Mouse (Mus musculus) E14TG2a.4 (cell line): ENCODE measurements at regions not wholly inside any gene's neighbourhood (a gene's known extent, or its start where the extent isn't known, plus 50 kb on each side); places are given as distances from the start of the nearest gene placed in this dataset.
"Not testable (repeated sequence)": the region's sequence is repeated elsewhere in the genome, so short reads cannot be mapped to it uniquely, and the experiment has no call there.

Experiments used
- H3K27me3 ChIP-seq: 2 replicates; pipeline ENCODE4 v1.6.1; 2014; ENCODE audit warnings: low read length, control low read depth; ENCODE audit not compliant: insufficient read depth
- H3K36me3 ChIP-seq: 2 replicates; pipeline ENCODE4 v1.6.1; 2014; ENCODE audit warnings: low read length, control low read depth; ENCODE audit not compliant: insufficient read depth
- H3K4me1 ChIP-seq: replicated peaks from 2 replicates; pipeline ENCODE4 v1.6.1; 2014; ENCODE audit warnings: low read depth, low read length, control low read depth
- H3K4me3 ChIP-seq: replicated peaks from 2 replicates; pipeline ENCODE4 v1.5.1; 2014; ENCODE audit warnings: mild to moderate bottlenecking, low read length
- H3K9me3 ChIP-seq: 2 replicates; pipeline ENCODE4 v1.6.1; 2014; ENCODE audit warnings: low read length, control low read depth
- CTCF ChIP-seq: conservative IDR thresholded peaks from 2 replicates; pipeline ENCODE4 v1.5.1; 2014; ENCODE audit warnings: low read length
- NANOG ChIP-seq: IDR thresholded peaks from 2 replicates; pipeline ENCODE4 v1.6.1; 2014; ENCODE audit warnings: borderline replicate concordance, low read length, mixed read lengths
- POU5F1 ChIP-seq: IDR thresholded peaks from 2 replicates; pipeline ENCODE4 v1.6.1; 2014; ENCODE audit warnings: low read length, borderline replicate concordance

- not testable (repeated sequence) for H3K27me3 ChIP-seq, H3K4me3 ChIP-seq, H3K9me3 ChIP-seq, H3K36me3 ChIP-seq
- TF ChIP-seq POU5F1 (peak; percentile 19; the same call in 1 of the 2 replicates), NANOG (peak; percentile 81)
- H3K4me1 ChIP-seq, result peaks cover 53% of the 10 kb centered on the region
These were observed 212.5 kb upstream of the Fbxl4 start for GRCm38 (mm10) chr4:22144834-22145233.

DNA sequence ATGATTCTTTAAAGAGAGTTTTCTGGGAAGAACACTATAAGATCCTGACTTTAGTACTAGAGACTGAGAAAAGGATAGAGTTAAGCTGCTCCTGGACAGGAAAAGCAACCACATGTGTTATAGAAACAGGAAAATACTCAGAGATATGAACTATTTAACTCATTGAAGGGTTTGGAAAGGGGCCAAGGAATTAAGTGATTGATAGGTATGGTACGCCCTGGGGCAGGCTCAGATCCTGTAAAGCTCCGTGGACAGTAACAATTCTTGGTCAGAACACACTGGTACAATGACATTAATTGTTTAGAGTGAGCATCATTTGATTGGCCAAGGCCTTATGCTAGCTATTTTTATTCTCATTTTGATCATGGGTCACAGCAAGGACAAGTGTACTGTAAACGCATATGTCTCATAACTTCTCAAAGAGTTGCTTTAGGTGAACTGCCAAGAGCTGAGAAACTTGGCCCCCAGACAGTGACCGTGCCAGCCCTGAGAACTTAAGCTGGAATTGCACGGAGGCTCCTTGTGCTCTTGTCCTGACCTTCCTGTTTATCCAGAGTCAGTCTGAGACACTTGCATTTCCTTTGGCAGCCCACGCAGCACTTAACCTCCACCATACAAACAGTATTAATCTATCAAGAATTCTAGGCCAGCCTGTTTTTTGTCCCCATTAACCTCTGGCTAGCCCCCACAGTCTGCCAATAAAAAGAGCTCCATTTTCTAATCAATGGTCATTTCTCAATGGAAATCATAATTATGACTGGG lies 210.5 kb upstream of the Fbxl4 start:
- TF ChIP-seq CTCF (no peak), POU5F1 (no peak), NANOG (no peak)
- peaks cover 56% of the 10 kb centered on the region for H3K4me1 ChIP-seq
- no peaks in the 10 kb centered on the region for H3K27me3 ChIP-seq
- no peaks in the 10 kb centered on the region for H3K9me3 ChIP-seq
- H3K36me3 ChIP-seq, result no peaks in the 10 kb centered on the region
- H3K4me3 ChIP-seq, result no peak overlapping the region

GRCm38 (mm10) chr4:22151899-22152493 lies 205.3 kb upstream of the Fbxl4 start:
- H3K36me3 ChIP-seq, result no peaks in the 10 kb centered on the region
- TF ChIP-seq CTCF, result no peak
- no peak for TF ChIP-seq POU5F1
- TF ChIP-seq NANOG, result no peak

GRCm38 (mm10) chr4:22152971-22153544 lies 204.3 kb upstream of the Fbxl4 start:
- no peak overlapping the region for H3K4me3 ChIP-seq
- no peaks in the 10 kb centered on the region for H3K9me3 ChIP-seq
- H3K36me3 ChIP-seq, result no peaks in the 10 kb centered on the region
- TF ChIP-seq POU5F1 (no peak), CTCF (no peak), NANOG (no peak)
- peaks cover 10% of the 10 kb centered on the region for H3K27me3 ChIP-seq
- peaks cover 12% of the 10 kb centered on the region for H3K4me1 ChIP-seq

More at GRCm38 (mm10) chr4:22151899-22152493, 205.3 kb upstream of the Fbxl4 start:
- Histone ChIP-seq H3K4me1 (peaks cover 22% of the 10 kb centered on the region), H3K27me3 (peaks cover 10% of the 10 kb centered on the region), H3K9me3 (no peaks in the 10 kb centered on the region), H3K4me3 (no peak overlapping the region)

DNA sequence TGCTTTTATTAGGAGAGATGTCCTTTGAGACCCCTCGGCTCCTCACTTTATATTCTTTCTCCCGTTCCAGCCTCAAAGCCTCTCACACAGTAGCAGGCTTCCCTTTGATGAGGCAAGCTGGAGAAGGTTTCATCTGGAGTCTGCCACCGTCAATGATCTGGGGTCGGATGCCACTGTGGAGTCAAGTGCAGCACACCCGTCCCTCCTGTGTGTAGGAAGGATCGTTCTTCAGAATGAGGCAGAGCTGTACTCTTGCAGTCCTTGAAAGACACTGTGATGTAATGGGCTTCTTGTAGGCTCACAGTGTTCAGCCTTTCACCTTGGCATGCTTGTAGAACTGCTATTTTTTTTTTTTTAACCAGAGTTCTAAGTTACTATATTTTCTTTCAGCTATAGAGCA lies 203.7 kb upstream of the Fbxl4 start:
- Histone ChIP-seq H3K4me1 (peaks cover 12% of the 10 kb centered on the region), H3K9me3 (no peaks in the 10 kb centered on the region), H3K27me3 (peaks cover 10% of the 10 kb centered on the region), H3K36me3 (no peaks in the 10 kb centered on the region), H3K4me3 (no peak overlapping the region)
- TF ChIP-seq POU5F1, result no peak
- TF ChIP-seq NANOG, result no peak
- TF ChIP-seq CTCF, result no peak

GRCm38 (mm10) chr4:22186422-22186821 lies 170.9 kb upstream of the Fbxl4 start:
- Histone ChIP-seq H3K36me3 (no peaks in the 10 kb centered on the region), H3K27me3 (no peaks in the 10 kb centered on the region), H3K4me3 (no peak overlapping the region), H3K9me3 (no peaks in the 10 kb centered on the region), H3K4me1 (no peaks in the 10 kb centered on the region)
- TF ChIP-seq POU5F1, result no peak
- no peak for TF ChIP-seq CTCF
- TF ChIP-seq NANOG, result no peak

GRCm38 (mm10) chr4:22188141-22189006 lies 169.0 kb upstream of the Fbxl4 start:
- Histone ChIP-seq H3K4me3 (no peak overlapping the region), H3K9me3 (no peaks in the 10 kb centered on the region), H3K36me3 (no peaks in the 10 kb centered on the region), H3K27me3 (no peaks in the 10 kb centered on the region), H3K4me1 (no peaks in the 10 kb centered on the region)
- TF ChIP-seq NANOG (no peak), POU5F1 (no peak), CTCF (no peak)

GRCm38 (mm10) chr4:22196501-22196900 lies 160.8 kb upstream of the Fbxl4 start:
- Histone ChIP-seq H3K4me3 (no peak overlapping the region), H3K9me3 (peaks cover 25% of the 10 kb centered on the region), H3K4me1 (no peaks in the 10 kb centered on the region), H3K36me3 (no peaks in the 10 kb centered on the region), H3K27me3 (no peaks in the 10 kb centered on the region)
- TF ChIP-seq POU5F1 (no peak), NANOG (no peak)
